ENCODE assay signal across 24 mouse cellular contexts in genomic region chr13:19604916-19605315, GRCm38 (mm10). TPM values are rescaled to one million over a fixed set of nuclear protein-coding genes. Genes with fewer than 3 reads are reported as not detected.
DNase-seq lines count a peak whose midpoint lies in the region; ATAC-seq and TF ChIP-seq lines count a peak whose summit lies in the region.
"Had no signal": no experiment of that assay in that cellular context is flagged by ENCODE, and none has a peak within 500 bp of the region (broad histone marks: within the 10 kb centered on the region; RNA-seq: fewer than 3 reads in every experiment).

No protein-coding gene starts in this region.

- no peaks in the 10 kb centered on the region for H3K27me3 ChIP-seq in liver, embryonic 12.5 days (replicated peaks)
- no peaks in the 10 kb centered on the region for H3K27me3 ChIP-seq in liver, embryonic 13.5 days
- no peaks in the 10 kb centered on the region for H3K27me3 ChIP-seq in kidney, adult 2 months (replicated peaks; ENCODE audit: control insufficient read depth, insufficient read depth, low read length)
- H3K27me3 ChIP-seq: CH12.LX; forebrain, embryonic 13.5 days; hindbrain, embryonic 12.5 days; hindbrain, embryonic 15.5 days had no signal

- peak; percentile 54; the same call in 1 of the 2 replicates for ATAC-seq in liver, embryonic 12.5 days
- 0 out of 2 replicates have a peak, but pooled peaks have one; percentile 64 for ATAC-seq in liver, embryonic 13.5 days (ENCODE audit: low read depth)
- peak; percentile 88 for ATAC-seq in megakaryocyte progenitor cell, adult 5-6 weeks (replicated peaks; ENCODE audit: poor library complexity)
- ATAC-seq: forebrain, embryonic 13.5 days; forebrain, embryonic 16.5 days had no signal

- no peak overlapping the region for H3K4me3 ChIP-seq in liver, embryonic 12.5 days
- H3K4me3 ChIP-seq in liver, embryonic 13.5 days (replicated peaks), result no peak overlapping the region
- no peak overlapping the region for H3K4me3 ChIP-seq in kidney, adult 2 months (ENCODE audit: insufficient read depth, low read depth, low read length)
- H3K4me3 ChIP-seq: forebrain, embryonic 13.5 days; gastrocnemius, adult 2 months; hindbrain, embryonic 12.5 days; hindbrain, embryonic 15.5 days had no signal

- TF ChIP-seq CTCF in kidney, adult 2 months (conservative IDR thresholded peaks at IDR 0.05; ENCODE audit: insufficient read depth, insufficient read length, low read depth, low read length), result no peak

- 0 out of 2 replicates have a peak, but pooled peaks cover 8% of the 10 kb centered on the region for H3K4me1 ChIP-seq in liver, embryonic 12.5 days
- peaks cover 17% of the 10 kb centered on the region for H3K4me1 ChIP-seq in liver, embryonic 13.5 days (replicated peaks)
- no peaks in the 10 kb centered on the region for H3K4me1 ChIP-seq in kidney, adult 2 months (ENCODE audit: control insufficient read depth, insufficient read depth, low read length)
- H3K4me1 ChIP-seq: hindbrain, embryonic 12.5 days; hindbrain, embryonic 15.5 days had no signal

- no peak for TF ChIP-seq POLR2A in kidney, adult 2 months (IDR thresholded peaks at IDR 0.05; ENCODE audit: low read depth, low read length)

- no peaks in the 10 kb centered on the region for H3K36me3 ChIP-seq in liver, embryonic 12.5 days
- no peaks in the 10 kb centered on the region for H3K36me3 ChIP-seq in liver, embryonic 13.5 days
- no peaks in the 10 kb centered on the region for H3K36me3 ChIP-seq in kidney, adult 2 months (ENCODE audit: control insufficient read depth, insufficient read depth, low read length)
- H3K36me3 ChIP-seq: G1E; hindbrain, embryonic 12.5 days; hindbrain, embryonic 15.5 days had no signal

- no peaks in the 10 kb centered on the region for H3K9me3 ChIP-seq in liver, embryonic 12.5 days (replicated peaks)
- no peaks in the 10 kb centered on the region for H3K9me3 ChIP-seq in liver, embryonic 13.5 days (replicated peaks)
- H3K9me3 ChIP-seq: forebrain, embryonic 13.5 days; G1E; hindbrain, embryonic 12.5 days; hindbrain, embryonic 15.5 days had no signal

- no peak overlapping the region for H3K27ac ChIP-seq in liver, embryonic 12.5 days
- H3K27ac ChIP-seq in liver, embryonic 13.5 days, result no peak overlapping the region
- H3K27ac ChIP-seq in kidney, adult 2 months (ENCODE audit: insufficient read depth, low read depth, low read length), result no peak overlapping the region
- H3K27ac ChIP-seq: forebrain, embryonic 13.5 days; gastrocnemius, adult 2 months; hindbrain, embryonic 12.5 days; hindbrain, embryonic 15.5 days had no signal

- no peak overlapping the region for H3K9ac ChIP-seq in liver, embryonic 12.5 days
- no peak overlapping the region for H3K9ac ChIP-seq in liver, embryonic 13.5 days
- H3K9ac ChIP-seq: forebrain, embryonic 13.5 days; hindbrain, embryonic 12.5 days; hindbrain, embryonic 15.5 days had no signal

- H3K4me2 ChIP-seq in liver, embryonic 12.5 days, result no peak overlapping the region
- no peak overlapping the region for H3K4me2 ChIP-seq in liver, embryonic 13.5 days
- H3K4me2 ChIP-seq: forebrain, embryonic 13.5 days; heart, embryonic 11.5 days; hindbrain, embryonic 12.5 days; hindbrain, embryonic 15.5 days had no signal

- DNase-seq in liver, result no peak
- no peak for DNase-seq in liver, embryonic 13.5 days
- DNase-seq in kidney, adult 2 months, result no peak
- DNase-seq in adrenal gland, adult 8-10 months, result no peak
- no peak for DNase-seq in testis, postnatal 10 days (ENCODE audit: low spot score)
- DNase-seq: adrenal gland, adult 2 months; adrenal gland, postnatal 25 days; B cell, adult 2 months; cerebellum, adult 11-12 months; cerebellum, adult 8-10 months; cerebellum, postnatal 10 days; cerebellum, postnatal 36 days; gastrocnemius, adult 2 months; gastrocnemius, postnatal 14 days; heart, adult 11 months had no signal

RNA-seq across cellular contexts. Expression of gene Epdr1, which starts 14.8 kb away (rescaled TPM):
- 22.3 and 23.2 TPM in 2 replicates for polyA plus RNA-seq in liver, embryonic 12.5 days (2016; fragmentation: Nextera tagmentation; extraction: Ambion mirVana)
- 21.5 and 24.8 TPM in 2 replicates for polyA plus RNA-seq in liver, embryonic 13.5 days (2015; fragmentation: Nextera tagmentation; extraction: Ambion mirVana)
- 7.4 and 14.0 TPM in 2 replicates for total RNA-seq in megakaryocyte progenitor cell, adult 5-6 weeks (2015)
- 2.5 and 10.0 TPM in 2 replicates for total RNA-seq in megakaryocyte progenitor cell, adult 5-6 weeks (2017)
- polyA plus RNA-seq in kidney, adult 2 months (2012; rRNA removed), result 12.1 and 16.1 TPM in 2 replicates
- total RNA-seq in adrenal gland, adult 8-10 months (2022), result 10 to 100 TPM; 17.2 to 34.9 (median 22.9) TPM
- polyA plus RNA-seq: G1E had no signal

RNA-seq across cellular contexts. Expression of gene Sfrp4, which starts 18.0 kb away (rescaled TPM):
- 0.42 and 0.51 TPM in 2 replicates for polyA plus RNA-seq in liver, embryonic 12.5 days (2016; fragmentation: Nextera tagmentation; extraction: Ambion mirVana)
- polyA plus RNA-seq in liver, embryonic 13.5 days (2015; fragmentation: Nextera tagmentation; extraction: Ambion mirVana), result 0.59 and 0.81 TPM in 2 replicates
- total RNA-seq in megakaryocyte progenitor cell, adult 5-6 weeks (2015), result 0.49 and 2.3 TPM in 2 replicates
- total RNA-seq in megakaryocyte progenitor cell, adult 5-6 weeks (2017), result 1.7 TPM in 1 of 2 replicates, not detected in the other
- 2.5 and 6.5 TPM in 2 replicates for polyA plus RNA-seq in kidney, adult 2 months (2012; rRNA removed)
- total RNA-seq in adrenal gland, adult 8-10 months (2022), result 1 to 10 TPM; 2.6 to 6.4 (median 4.2) TPM
- total RNA-seq: CH12.LX had no signal
- polyA plus RNA-seq: G1E had no signal
